Mouse (Mus musculus) kidney, postnatal 4 days (tissue): ENCODE results near the gene Cd80.
"Not testable (repeated sequence)": the region's sequence is repeated elsewhere in the genome, so short reads cannot be mapped to it uniquely, and the experiment has no call there.

ENCODE experiments used
- DNase-seq, 2 experiments: peaks; one replicate each; pipeline ENCODE4 v3.0.0; 2021; ENCODE audit warnings: mixed read lengths in 2 of 2

The Cd80 gene

DNA sequence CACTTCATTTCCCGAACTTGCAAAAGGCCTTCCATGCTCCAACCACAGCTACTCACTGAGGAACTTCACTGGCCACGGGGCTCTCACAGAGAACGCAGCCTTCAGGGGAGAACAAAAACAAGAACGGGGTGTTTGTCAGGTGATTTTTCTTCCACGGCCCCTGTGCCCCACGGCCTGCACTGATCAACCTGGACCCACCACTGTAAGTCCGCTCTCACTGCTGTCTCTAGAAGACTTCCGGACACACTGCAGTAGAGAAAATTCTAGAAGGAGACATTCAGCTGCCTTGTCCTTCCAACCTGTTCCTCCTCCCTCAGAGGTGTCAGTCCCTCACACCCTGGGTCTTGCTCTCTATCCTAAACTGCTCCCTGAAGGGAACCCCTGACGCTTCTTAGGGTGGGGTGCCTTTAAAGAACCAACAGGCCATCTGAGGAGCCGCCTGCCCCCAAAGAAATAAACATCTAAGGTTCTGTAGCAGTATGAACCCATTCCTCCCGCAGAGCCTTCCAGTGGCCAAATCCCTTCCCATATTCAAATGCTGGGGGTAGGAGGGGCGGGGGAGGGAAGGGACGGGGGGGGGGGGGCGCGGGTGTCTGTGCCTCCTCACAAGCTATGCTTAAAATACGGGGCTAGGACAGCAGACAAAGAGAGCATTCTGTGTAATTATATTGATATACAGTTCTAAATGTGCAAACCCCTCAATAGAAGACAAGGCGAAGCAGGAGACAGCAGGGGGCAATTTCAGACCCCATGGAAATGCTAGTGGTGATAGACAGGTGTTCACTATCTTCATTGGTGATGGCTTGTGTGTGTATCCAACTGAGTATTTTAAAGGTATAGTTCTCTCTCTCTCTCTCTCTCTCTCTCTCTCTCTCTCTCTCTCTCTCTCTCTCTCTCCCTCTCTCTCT is at the start of gene Cd80:
Cd80 (plus strand) TSS at position 51 of the 908 bp plus-strand sequence.
- no peak for DNase-seq

DNA sequence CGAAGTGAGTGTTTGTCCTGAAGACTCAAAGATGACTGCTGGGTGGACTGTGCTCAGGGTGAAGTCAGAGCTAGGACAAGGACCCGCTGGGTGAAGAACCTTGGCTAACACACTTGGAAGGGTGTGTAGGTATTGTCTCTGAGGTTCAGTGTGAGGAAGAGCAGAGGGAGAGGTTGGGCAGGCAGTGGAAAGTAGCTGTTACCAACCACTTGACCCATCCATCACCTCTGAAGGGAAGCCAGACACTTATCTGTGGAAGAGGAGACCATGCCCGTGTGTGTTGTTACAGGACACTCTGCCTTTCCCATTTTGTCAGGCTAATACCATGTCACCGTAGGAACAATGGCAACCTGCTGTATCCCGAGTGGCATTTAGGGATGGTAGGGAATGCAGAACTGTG is 49.1 kb upstream of the Cd80 start:
- no peak for DNase-seq

DNA sequence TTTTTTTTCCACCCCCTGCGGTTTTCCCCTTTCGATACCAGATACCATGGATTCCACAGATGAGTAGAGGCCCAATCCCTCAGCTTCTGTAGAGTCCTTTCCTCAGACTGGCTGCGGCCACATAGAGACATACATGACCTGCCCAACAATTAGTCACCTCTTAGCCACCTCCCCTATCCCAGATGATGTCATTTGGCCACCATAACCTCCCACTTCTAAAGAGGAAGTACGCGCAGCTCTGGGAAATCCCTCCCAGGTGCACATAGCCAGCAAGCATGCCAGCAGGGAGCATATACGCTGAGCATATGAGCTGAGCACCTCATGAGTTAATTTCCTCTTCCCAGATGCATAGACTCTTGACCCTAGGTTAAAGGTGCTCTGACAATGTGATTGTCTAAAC is 48.7 kb upstream of the Cd80 start:
- DNase-seq = no peak

DNA sequence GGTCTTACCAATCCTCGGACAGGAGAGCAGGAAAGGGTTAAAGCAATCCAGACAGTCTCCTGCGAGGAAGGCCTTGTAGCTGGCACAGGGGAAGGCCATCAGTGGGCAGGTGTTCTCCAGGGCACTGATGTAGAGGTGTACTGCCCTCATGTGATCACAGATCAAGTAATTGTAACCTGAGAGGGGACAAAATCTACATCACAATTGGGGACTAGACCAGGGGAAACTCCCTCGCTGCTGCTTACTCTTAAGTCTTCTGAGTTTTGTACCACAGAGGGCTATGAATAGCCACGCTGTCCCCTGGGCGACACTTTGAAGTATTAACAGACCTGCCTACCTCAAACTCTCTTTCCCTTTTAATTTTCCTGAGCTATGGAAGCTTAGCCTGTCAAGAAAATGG is 47.8 kb upstream of the Cd80 start:
- no peak for DNase-seq

DNA sequence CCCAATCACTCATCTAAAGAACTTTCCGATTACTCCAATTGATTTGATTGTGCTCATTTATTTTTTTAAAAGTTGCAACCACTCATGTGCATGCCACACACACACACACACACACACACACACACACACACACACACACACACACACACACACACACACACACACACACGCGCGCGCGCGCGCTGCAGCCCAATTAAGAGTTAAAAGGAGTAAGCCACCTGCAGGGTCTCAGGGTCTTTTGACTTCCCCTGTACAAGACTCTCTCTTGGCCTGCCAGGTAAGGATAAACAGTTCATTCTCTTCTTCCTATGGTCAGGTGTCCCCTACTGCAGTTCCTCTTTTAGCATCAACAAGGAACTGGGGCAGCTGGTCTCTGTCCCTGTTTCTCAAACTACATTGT is 46.9 kb upstream of the Cd80 start:
- no peak for DNase-seq

DNA sequence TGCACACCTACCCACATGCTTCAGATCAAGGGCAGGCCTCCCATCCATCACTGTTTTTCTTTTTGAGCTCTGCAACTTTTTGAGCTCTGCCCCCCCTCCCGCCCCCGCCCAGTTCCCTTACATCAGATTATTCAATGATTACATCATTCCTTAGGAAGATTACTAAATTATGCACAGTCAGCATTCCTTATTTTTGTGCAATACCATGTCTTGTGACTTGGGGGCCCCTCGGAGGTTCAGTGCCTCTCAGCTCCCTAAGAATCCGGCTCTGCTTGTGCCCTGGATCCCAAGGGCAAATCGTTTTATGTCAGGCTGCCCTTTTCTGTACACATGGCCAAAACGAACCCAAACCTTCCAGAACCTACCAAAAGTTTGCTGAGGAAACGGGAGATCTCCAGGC is 40.4 kb upstream of the Cd80 start:
- no peak for DNase-seq

DNA sequence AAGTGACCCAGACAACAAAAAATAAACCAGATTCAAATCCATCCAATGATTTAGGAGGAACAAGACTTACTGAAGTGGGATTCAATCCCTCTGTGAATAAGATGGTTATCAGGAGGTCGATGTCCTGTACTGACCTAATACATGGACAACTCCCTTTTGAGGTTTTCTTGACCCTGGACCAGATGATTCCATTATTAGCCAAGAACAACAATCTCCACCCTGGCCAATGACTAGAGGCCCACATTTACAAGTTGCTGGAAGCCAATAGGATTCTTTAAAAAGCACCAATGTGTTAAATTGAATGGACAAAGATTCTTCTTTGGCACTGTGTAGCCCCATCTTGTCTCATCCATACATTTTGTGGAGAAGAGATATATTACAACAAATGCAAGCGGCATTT is 30.0 kb upstream of the Cd80 start:
- DNase-seq = no peak

DNA sequence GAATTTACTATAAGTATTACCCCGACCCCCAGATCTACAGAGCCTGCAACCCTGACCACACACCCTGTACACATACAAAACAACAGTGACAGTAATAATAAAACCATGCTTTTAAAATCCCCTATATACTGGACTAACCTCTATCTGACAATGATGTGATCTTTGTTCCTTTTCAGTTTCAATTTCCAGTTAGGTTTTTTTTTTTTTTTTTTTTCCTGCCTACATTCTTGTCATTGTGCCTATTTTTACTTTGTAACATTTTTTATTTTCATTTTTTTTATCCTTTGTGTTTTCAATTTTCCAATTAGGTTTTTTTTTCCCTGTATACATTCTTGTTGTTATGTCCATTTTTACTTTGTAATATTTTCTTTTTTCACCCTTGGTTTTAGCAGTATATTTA is 29.6 kb upstream of the Cd80 start:
- DNase-seq = no peak

DNA sequence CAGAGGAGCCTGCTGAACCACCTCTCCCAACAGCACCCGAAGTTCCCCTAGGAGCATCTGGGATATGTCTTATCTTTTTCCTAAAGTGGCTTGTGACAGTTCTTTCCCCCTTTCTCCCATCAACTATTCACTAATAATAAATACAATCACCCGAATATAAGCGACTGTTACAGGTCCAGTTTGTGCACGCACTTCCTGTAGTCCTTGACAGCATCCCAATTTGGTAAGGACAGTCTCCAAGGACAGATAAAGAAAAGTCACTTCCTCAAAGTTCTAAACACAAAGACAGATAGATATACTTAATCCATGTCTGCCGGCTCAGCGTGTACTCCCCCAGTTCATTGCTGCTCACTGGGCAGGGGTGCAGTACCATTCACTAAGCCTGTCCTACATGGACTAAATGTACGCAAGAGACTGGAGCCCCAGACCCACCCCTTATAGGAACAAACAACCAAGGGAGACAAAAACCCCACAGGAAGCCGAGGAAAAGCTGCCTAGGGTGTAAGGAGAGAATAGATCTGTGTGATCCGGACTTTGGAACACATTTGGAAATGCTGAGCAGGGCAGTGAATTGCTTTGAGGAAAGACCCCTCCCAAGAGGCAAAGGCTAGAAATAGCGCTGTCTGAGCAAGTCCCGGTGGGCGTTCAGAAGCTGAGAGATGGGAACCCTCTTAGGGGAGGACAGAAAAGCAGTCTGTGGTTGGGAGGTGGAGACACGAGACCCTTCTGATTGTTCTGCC is 23.7 kb upstream of the Cd80 start:
- no peak for DNase-seq

DNA sequence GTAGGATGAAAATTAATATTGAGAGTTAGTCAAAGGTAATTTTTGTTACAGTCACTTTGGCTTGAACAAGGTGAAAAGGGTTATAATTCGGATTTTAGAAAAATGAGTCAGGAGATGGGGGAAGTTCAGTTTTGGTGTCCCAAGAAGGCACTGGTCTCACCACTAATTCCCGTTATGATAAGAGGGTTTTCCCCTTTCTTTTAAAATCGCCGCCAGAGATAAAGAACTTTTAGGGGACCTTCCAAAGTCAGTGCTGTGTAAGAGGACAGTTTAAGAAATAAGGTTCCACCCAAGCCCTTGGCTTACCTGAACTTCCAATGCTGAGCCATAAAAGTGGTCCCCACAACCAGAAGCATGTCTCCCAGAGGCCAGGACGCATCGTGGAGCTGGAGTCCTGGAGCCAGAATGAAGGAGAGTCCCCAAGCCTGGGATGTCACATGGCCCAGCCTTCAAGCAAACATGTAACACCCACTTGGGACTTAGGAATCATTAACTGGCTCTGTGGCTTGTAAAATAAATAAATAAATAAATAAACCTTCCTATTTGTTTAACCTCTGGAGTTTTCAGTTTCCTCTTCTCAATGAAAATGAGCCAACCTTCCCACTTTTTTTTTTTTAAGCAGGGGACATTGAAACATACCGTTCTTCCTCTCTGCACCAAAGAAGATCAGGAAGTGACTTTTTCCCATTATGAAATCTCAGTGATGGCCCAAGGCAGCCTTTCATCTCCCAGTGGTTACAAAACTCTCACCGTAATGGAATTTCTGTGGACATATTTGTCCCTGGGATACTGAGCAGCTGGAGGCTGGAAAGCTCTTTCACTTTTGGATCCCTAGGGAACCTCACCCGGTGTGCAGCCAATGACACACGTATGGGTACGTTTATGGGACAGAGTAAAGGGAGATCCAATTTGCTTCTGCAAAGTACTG is 22.6 kb upstream of the Cd80 start, which contains the start of gene Pla1a:
Pla1a (minus strand) TSS at position 648 of the 928 bp plus-strand sequence.
- DNase-seq = peak in 1 of 2 experiments; percentile 41

DNA sequence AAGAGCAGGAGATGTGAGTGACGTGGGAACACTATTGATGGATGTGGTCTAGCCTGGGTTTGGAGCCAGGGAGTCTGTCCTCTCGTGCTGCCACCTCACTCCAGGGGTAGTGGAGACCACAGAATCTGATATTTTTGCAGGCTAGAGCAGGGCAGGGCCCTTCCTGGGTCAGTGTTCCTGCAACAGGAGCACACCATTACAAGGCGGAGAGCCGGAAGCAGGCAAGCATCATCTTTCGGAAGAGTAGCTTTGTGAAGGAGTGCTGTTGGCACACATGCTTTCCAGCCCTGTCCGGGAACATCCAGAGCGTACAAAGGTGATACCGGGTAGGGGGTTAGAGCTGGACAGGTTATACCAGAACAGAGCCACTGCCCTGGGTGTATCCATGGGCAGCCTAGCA is 21.8 kb upstream of the Cd80 start:
- DNase-seq = no peak

DNA sequence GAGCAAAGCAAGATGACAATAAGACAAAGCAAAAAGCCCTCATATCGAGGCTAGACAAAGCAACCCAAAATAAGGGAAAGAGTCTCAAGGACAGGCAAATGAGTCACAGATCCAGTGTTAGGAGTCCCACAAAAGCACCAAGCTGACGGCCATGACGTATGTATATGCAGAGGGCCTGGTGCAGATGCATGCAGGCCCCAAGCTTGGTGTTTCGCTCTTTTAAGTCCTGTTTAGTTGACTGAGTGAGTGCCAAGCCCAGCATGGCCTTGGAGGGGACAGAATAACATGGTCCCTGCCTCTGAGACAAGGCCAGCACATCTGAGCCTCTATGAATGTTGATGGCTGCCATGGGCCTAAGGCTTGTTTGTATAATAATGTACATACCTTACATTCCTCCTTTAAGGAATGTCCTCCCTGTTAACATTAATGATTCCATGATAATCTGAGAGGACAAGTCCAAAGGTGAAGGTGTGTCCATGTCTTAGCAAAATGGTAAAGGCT is 21.0 kb upstream of the Cd80 start:
- DNase-seq = no peak

DNA sequence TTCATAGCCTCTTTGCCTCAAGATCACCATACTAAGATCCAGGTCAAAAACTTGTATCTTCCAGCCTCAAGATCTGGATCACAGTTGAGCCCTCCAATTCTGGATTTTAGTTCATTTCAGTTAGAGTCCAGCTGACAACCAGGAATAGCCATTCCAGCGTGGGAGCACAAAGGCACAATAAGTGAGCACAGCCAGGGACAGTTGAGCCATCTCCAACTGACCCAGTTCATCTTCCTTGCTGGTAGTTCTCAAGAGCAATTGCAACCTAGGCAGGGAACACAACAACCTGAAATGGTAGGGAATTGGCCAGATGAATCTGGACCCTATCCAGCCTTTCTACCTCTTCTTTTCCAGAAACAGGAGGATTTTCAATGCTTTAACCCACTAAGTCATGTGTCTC is 16.2 kb upstream of the Cd80 start:
- no peak for DNase-seq

DNA sequence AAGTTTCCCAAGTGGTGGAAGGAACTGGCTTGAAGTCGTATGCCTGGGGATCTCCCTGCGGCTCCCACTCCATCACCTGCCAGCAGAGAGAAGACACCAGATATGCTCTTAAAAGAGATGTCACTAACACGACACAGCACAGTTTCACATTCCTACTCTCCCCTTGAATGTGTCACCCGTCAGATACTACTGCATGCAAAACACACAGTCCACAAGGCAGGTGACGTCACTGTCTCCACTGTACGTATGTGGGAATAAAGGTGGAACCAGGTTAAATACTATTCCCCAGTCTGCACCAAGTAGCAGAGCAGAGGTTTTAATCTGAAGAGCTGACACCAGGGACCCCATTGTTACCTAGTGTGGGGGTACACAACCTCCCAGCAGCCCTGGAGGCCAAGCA is 15.0 kb upstream of the Cd80 start:
- no peak for DNase-seq

DNA sequence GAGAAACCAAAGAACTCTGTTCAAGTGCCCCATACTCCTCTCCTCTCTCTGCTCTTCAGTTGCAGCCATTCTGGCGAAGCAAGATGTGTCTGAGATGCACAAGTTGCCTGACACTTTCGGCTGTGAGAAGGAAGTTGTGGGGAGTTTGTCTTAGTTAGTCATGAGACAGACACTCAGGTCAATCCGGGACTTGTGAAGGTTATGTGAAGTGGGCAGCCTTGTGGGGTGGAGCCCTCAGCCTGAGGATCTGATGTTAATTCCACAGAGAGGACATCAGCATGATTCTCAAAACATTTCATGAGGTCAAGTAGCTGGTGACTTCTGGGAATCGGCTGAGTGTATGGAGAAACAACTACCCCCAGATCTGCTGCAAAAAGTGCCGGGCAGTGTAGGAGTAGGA is 13.8 kb upstream of the Cd80 start:
- no peak for DNase-seq

DNA sequence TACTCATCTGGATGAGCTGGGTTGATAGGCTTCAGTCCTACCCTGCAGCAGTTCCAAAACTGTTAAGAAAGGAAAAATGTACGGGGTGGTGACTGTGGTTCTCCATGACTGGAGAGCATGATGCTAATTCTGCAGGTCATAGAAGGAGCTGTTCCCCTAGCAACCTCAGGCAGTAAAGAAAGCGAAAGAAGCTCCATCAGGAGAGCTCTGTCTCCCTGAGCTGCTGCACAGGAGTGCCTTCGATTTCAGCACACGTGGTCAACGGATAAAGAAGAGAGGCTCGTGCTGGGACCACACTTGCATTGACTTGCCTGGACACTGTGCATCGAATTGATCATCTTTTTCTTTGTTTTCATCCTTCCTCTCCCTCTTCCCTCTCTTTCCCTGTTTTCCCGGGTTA is 13.1 kb upstream of the Cd80 start:
- DNase-seq = no peak

DNA sequence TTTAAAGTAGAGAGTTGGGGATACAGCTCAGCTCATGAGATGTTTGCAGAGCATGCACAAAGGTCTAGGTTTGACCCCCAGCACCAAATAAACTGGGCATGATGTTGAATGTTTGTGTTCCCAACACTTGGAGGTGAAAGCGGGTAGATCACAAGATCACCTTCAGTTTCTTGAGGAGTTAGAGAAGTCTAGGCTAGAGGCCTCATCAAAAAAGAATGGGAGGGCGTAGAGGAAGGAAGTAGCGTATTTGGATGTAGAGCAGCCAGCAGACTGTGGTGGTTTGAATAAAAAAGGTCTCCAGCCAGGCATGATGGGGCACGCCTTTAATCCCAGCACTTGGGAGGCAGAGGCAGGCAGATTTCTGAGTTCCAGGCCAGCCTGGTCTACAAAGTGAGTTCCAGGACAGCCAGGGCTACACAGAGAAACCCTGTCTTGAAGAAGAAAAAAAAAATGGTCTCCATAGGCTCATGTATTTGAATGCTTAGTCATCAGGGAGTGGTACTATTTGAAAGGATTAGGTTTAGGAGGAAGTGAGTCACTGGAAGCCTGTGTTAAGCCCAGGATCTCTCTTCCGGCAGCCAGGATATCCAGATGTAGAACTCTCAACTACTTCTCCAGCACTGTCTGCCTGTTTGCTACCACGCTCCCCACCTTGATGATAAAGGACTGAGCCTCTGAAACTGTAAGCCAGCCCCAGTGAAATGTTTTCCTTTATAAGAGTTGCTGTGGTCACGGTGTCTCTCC is 11.5 kb upstream of the Cd80 start:
- DNase-seq = no peak

DNA sequence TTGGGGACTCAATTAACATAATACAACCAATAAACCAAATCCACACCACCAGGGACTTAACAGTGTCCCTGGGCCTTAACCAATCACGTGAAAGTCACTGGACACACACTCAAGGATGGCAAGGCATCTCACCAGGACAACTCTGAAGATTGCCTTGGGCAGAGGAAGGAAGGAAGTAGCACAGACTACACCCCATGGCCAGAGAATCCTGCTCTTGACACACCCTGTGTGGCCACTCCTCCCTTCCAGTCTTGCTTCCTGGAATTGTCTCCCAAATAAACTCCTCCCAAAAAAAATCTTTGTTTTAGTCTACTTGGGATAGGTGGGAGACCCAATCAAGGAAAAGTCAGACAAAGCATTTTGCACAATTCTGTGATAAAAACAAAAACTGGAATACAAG is 10.3 kb upstream of the Cd80 start:
- no peak for DNase-seq

DNA sequence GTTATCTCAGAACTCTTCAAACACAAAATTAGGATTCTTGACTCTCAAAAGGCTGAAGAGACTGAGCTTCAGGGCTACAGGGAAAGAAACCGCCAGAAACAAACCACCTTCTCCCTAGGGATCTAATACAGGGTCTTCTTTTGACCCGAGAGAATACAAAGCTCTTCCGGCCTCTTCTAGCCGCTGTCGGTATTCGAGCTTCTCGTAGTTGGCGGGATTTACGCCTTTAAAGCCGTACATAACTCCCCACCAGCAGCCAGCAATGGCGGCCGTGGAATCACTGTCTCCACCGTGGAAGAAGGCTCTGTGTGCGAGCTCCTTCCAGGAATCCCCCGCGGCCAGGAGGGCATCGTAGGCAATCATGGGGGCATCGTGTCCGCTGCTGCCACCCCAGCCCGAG is 9.8 kb upstream of the Cd80 start:
- no peak for DNase-seq

DNA sequence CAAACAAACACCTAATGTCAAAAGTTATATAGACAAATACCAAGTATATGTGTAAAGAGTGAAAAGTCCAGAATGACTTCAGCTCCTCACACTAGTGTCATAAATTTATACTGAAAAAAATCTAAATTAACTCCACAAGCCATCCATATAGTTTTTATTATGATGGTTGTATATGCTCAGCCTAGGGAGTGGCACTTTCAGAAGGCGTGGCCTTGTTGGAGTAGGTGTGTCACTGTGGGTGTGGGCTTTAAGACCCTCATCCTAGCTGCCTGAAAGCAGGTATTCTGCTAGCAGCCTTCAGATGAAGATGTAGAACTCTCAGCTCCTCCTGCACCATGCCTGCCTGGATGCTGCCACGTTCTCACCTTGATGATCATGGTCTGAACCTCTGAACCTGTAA is 9.2 kb upstream of the Cd80 start:
- not testable (repeated sequence) for DNase-seq

DNA sequence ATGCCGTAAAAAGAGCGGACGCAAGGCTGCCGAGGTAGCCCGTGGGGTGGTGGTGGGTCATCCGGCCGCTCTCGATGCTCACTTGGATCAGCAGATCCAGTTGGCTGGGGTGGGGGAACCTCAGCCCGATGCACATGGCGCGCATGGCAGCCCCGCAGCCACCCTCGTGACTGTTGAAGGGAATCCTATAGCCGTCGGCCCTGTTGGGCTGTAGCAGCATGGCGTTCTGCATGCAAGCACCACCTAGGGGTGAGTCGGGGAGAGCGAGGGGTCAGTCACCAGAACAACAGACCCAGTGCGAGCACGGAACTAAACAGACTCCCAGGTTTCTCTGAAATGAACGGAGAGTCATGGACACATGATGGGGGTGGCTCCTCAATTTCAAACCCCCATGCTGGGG is 8.0 kb upstream of the Cd80 start:
- no peak for DNase-seq

DNA sequence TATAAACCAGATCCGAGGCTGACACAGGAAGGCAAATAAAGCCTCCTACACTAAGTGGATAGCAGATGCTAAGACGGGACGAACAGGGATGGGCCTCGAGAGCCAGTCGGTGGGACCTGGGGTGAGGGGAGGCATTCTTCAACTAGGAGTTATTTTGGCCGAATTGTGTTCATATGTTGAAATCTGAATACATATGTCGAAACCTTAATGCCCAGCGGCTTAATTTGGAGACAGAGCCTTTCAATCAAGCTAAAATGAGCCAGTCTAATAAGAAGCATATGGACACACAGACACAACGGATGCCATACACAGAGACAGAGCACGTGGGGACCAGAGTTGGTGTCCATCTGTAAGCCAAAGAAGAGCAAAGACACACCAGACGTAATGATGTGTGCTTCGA is 6.9 kb upstream of the Cd80 start:
- DNase-seq = no peak
